Mouse (Mus musculus) gonadal fat pad, adult 2 months (tissue): Measurements from ENCODE around the gene Khk. TPM values are rescaled to one million over a fixed set of nuclear protein-coding genes. Genes with fewer than 3 reads are reported as not detected.

Experiments used
- DNase-seq: peaks from one replicate; pipeline ENCODE4 v3.0.0-alpha.2; 2012; ENCODE audit warnings: low read depth
- polyA plus RNA-seq: library from polyadenylated mRNA; depleted of rRNA; stranded (reverse); fragments of >200 nt; gene quantifications from 2 replicates; pipeline ENCODE4 v1.2.3, GENCODE M21; 2012

Khk gene
- polyA plus RNA-seq, 1 experiment = 77.3 TPM

DNA sequence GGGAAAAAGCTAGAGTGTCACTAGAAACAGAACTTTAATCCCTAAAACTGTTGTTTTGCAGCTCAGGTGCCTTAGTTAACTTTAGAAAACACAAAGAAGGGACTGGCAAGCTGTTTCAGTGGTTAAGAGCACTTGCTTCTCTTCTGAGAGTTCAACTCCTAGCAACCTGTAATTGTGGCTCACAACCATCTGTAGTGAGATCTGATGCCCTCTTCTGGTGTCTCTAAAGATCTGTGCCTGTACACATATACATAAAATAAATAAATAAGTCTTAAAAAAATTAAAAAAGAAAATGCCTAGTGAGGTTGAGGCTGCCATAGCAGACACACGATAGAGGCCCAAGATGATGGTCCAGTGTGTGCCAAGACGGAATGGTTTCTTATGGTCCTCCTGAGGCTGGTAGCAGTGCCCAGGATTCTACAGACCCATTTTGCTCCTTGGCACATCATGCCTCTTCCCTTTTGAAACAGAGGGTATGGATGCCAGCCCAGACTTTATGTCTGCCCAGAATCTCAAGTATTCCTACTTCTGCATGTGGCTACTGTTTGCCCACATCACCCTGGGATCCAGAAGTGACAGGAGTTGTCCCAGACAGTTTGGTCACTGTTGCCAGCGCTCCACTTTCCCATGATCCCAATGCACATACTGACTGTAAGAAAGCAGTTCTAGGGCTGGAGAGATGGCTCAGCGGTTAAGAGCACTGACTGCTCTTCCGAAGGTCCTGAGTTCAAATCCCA is 13.7 kb downstream of the Khk start:
- no peak for DNase-seq

- DNase-seq = no peak
Measured at GRCm38 (mm10) chr5:30943004-30943403, 21.8 kb downstream of the Khk start.

DNA sequence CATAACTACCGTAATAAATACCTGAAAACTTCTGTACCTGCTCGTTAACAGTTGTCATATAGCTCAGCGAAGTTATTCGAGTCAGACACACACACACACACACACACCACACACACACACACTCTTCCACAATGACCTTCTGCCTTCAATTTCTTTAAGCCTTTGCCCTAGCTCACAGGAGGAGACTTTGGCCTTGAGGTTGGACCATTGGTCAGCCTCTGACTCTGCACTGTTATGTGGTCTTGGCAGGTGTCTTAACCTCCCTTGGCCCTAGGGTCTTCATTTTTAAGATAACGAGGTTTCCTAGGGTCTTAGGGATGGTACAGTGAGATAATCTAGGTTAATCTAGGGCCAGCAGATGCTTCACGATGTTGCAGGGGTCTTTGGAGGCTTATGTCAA is 23.1 kb downstream of the Khk start:
- no peak for DNase-seq

- no peak for DNase-seq
Measured at GRCm38 (mm10) chr5:30944956-30945781, 23.9 kb downstream of the Khk start, which contains the start of gene Cgref1. TSS of gene Cgref1 (minus strand) at chr5:30945591.

- no peak for DNase-seq
Measured at GRCm38 (mm10) chr5:30948620-30949019, 27.4 kb downstream of the Khk start.

- DNase-seq = no peak
Measured at GRCm38 (mm10) chr5:30949654-30950326, 28.6 kb downstream of the Khk start.

DNA sequence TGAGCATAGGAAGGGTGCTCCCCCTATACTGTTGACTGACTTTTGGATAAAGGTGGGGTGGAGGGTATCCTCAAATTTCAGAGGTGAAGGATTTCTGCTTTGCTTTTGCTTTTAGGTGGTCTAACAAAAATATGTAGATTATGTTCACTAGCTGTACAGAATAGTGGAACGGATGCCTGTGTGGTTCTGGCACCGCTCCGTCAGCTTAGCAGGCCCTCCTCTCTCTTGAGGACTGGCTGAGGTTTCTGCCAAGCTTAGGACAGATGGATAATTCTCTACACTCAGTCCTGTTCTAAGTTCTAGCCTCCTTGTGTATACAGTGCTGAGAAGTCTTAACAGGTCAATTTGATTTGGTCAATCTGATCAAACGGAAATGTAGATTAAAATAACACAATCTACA is 29.2 kb downstream of the Khk start:
- DNase-seq = no peak

- DNase-seq = no peak
Measured at GRCm38 (mm10) chr5:30950922-30951321, 29.7 kb downstream of the Khk start.

DNA sequence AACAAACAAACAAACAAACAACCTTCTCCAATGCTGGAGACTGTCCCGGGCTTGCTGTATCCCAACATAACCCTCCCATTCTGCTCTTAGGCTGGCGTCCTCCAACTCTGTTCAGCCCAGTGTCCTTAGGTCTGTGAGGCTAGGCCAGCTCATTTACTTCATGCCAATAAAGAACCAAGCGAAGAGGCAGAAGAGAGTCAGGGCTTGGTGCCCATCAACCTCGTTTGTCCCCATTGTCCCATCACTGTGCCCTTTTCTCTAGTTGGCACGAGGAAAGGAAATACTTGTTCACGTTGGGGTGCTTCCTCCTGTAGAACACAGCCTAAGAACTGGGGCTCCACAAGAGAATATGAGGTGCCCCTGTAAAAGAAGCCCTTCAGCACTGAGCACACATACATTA is 30.5 kb downstream of the Khk start:
- DNase-seq = no peak

DNA sequence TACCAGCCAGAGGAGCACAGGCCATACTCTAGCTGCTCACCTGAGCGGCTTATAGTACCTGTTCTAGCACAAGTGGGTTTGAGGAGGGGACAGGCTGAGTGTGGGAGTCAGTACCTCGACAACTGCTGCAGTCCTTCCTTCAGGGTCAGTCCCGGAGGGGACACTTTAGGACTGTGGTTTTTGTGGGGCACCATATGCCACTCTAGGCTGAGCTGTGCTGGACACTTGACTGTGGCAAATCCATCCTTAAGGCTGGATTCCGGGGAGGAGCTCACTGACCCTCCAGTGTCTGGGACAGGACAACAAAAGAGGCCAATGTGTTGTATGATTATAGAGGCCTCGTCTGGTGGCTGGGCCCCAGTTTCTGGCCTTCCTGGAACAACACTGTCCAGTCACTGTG is 31.3 kb downstream of the Khk start:
- DNase-seq = no peak

- no peak for DNase-seq
Measured at GRCm38 (mm10) chr5:30954065-30954464, 32.8 kb downstream of the Khk start.

- DNase-seq = no peak
Measured at GRCm38 (mm10) chr5:30954556-30954955, 33.3 kb downstream of the Khk start.

GRCm38 (mm10) chr5:30955751-30956150 is 34.5 kb downstream of the Khk start:
- no peak for DNase-seq

DNA sequence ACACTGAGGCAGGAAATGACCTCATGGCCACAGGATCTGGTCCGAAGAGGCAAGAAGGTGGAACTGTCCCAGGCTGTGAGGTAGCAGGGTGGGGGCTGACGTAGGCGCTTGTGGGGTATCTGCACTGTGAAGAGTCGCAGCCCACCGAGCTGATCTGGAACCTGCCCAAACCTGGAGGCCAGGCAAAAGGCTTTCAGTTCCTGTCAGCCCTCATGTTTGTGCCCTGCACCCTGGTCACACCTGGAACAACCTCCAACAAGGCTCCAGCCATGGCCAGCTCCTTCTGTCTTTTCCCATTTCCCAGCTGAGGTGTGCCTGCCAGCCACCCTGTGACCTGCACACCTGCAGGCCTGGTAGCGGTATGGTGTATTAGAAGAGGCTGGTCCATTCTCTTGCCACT is 36.7 kb downstream of the Khk start:
- DNase-seq = no peak

DNA sequence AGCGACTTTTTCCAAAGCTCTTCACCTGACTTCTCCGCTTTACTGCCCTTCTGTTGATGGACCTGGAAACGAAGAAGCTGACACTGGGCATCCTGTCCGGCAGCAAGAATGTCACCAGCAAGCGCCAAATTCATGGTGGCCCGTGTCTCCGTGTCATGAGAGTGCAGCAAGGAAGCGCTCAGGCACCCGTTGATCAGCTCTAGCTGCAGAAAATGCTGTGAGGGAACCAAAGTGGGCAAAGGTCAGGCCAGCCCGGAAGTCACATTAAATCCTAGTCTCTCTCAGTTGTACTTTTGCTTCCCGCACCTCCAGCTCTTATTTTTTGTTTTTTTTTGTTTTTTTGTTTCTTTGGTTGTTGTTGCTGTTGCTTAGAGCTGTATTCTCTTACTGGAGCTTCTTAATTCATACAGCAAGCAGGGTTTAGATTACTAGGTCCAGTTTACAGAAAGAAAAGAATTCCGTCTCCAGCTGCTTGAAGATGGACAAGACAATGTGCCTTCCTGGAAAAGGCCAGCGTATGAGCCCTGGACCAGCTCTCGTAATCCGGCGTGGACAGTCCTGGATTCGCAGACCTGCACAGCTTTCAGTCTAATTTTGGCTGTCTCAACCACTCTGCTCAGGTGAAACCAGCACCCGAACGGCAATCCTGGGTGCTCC is 38.1 kb downstream of the Khk start:
- no peak for DNase-seq

DNA sequence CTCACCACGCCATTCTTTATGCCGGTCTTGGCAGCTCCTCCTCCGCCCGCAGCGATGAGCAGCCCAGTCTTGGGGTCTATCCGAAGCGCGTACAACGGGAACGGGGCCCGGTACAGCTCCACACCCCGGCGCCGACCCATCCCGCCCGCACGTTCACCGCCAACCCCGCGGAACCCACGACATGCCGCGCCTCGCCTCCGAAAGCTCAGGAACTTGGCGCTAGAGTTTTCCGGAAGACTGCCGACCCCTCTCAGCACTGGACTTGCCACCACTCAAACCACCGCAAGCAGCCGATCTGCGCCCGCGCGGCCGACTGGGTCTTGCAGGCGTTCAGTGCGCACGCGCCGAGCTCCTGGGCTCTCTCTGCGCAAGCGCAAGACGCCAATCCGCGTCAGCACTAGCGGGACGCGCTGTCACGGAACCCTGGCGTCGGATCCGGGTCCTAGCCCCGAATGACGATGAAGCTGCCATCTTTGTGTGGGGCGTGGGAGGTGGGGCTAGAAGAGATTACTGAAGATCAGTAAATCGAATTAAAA is 38.8 kb downstream of the Khk start, which contains the start of gene Preb:
Gene Preb, minus strand, starts transcription at position 396 of the 536 bp plus-strand sequence.
- DNase-seq = no peak

GRCm38 (mm10) chr5:30960814-30961213 is 39.6 kb downstream of the Khk start:
- no peak for DNase-seq

- DNase-seq = no peak
Measured at GRCm38 (mm10) chr5:30961545-30962505, 40.6 kb downstream of the Khk start.

GRCm38 (mm10) chr5:30963916-30964315 is 42.7 kb downstream of the Khk start:
- DNase-seq = no peak

- no peak for DNase-seq
Measured at GRCm38 (mm10) chr5:30966189-30966588, 45.0 kb downstream of the Khk start.
